Mouse (Mus musculus) ovary, postnatal 36 days (tissue): ENCODE measurements around the gene Cmtm7.
"Not testable (repeated sequence)": the region's sequence is repeated elsewhere in the genome, so short reads cannot be mapped to it uniquely, and the experiment has no call there.

Source experiments
- DNase-seq: peaks from one replicate; pipeline ENCODE4 v3.0.0; 2022; ENCODE audit warnings: low spot score, mixed read lengths

Cmtm7 gene

GRCm38 (mm10) chr9:114761848-114762247 lies 19.8 kb downstream of the Cmtm7 start:
- no peak for DNase-seq

DNA sequence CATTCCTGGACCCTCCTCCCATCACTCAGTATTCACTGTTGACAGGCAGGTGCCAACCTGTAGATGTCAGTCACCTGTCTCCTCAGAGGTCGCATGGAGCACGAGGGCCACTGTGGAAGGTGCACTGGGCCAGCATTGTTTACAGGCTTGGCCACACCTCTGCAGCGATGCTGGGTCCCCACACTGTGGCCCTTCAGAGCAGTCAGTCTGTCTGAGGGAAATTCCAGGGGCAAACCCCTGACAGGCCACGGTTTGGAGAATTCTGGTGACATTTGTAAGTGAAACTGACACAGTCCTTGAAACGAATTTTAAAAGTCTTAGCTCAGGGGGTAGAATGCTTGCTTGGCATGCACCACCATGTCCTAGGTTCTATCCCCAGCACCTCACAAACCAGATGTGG lies 21.3 kb downstream of the Cmtm7 start:
- DNase-seq, result no peak

GRCm38 (mm10) chr9:114759886-114760285 lies 21.8 kb downstream of the Cmtm7 start:
- DNase-seq, result no peak

- no peak for DNase-seq
These were observed 22.9 kb downstream of the Cmtm7 start for GRCm38 (mm10) chr9:114758801-114759200.

GRCm38 (mm10) chr9:114758272-114758671 lies 23.4 kb downstream of the Cmtm7 start:
- no peak for DNase-seq

GRCm38 (mm10) chr9:114752863-114753484 lies 28.7 kb downstream of the Cmtm7 start:
- peak; percentile 91 for DNase-seq

- DNase-seq, result no peak
These were observed 29.3 kb downstream of the Cmtm7 start for GRCm38 (mm10) chr9:114752311-114752710.

DNA sequence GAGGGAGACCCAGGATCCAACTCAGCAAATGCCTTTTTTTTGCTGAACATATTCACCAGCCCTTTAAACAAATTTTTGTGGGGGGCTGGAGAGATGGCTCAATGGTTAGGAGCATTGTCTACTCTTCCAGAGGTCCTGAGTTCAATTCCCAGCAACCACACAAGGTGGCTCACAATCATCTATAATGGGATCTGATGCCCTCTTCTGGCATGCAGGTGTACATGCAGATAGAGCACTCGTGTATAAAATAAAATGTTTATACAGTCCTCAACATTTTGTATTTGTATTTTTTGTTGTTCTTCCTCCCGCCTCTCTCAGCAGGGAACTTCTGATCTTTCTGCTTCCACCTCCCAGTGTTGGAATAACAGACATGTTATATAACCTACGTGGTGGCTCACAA lies 30.1 kb downstream of the Cmtm7 start:
- DNase-seq, result no peak

- no peak for DNase-seq
These were observed 34.2 kb downstream of the Cmtm7 start for GRCm38 (mm10) chr9:114747466-114747865.

DNA sequence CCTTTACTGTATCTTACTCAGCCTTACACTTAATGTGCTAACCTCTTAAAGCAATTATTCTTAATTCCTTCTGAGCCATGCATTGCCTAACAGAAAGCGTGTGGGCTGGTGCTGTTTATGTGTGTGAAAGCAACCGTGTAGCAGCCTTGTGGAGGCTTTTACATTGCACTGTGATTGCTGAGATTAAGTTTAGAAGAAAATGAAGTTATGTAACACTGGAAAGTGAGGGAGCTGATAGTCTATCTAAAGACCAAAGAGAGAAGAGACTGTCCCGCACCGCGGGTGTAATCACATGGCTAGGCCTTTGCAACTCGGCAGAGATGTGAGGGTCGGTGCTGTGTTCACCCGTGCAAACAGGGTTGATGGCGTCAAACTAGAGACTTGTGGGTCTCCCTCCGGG lies 34.6 kb downstream of the Cmtm7 start:
- DNase-seq, result no peak

GRCm38 (mm10) chr9:114745654-114746053 lies 36.0 kb downstream of the Cmtm7 start:
- no peak for DNase-seq

DNA sequence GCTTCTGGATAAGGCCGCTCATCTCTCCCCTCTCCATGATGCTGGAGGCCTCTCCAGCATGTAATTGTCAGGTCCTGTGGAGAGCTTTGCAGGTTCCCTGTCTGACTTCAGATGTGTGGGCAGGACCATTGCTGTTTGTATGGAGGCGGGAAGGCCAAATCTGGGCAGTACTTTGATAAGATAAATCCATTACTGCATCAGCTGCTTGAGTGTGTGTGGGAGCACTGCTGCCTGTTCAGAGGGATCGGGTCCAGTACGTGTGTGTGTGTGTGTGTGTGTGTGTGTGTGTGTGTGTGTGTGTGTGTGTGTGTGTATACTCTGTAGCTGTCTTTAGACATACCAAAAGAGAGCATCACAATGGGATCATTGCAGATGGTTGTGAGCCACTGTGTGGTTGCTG lies 36.5 kb downstream of the Cmtm7 start:
- DNase-seq, result no peak

DNA sequence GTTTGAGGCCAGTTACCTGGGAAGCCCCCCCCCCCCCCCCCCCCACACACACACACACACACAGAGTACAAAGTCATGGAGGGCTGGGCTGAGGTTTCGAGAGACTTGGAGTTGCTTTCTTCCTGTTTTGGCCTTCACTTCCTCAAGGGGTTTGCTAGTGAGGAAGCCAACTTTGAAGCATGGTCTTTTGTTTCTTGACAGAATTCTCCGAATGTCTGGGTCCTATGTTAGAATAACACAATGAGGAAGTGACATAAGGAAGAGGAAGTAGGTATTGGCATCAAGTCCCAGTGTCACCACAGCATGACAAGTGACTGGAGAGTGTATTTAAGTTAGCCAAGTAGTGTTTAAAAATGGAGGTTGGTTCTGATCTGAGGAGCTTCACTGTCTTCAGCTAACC lies 38.9 kb downstream of the Cmtm7 start:
- no peak for DNase-seq

GRCm38 (mm10) chr9:114740336-114740735 lies 41.3 kb downstream of the Cmtm7 start:
- DNase-seq, result no peak

GRCm38 (mm10) chr9:114736442-114736841 lies 45.2 kb downstream of the Cmtm7 start:
- DNase-seq, result peak; percentile 18

GRCm38 (mm10) chr9:114733238-114733637 lies 48.4 kb downstream of the Cmtm7 start:
- no peak for DNase-seq

DNA sequence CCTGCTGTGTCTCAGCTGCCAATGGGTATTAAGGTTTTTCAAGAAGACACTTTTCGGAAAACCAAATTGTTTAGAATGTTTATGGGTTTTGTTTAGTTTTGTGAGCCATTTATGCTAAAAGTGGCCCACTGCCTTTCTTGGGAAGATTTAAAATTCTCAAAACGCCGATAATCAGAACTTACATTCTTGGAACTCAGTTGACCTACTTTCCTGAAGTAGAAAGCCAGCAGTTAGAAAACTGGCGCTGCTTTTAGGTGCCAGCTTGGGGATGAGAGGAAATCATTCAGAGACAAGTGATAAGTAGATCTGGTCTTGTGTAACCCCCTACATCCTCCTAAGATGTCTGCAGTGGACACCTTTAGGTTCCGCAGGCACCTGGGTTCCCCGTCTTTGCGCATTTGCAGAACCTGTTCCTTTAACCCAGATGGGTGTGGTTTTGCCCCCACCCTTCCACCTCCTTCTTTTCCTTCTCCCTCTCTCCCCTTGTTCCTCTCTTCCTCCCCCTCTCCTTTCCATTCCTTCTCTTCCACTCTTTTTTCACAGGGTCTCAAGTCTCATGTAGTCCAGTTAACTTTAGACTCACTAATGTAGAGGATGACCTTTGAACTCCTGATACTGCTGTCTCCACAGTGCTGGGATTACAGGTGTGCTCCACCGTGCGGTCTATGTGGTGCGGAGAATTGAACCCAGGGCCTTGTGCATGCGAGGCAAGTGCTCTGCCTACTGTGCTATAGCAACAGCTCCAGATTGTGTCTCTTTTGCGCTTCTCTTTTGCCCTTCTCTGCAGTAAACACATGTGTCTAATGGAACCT lies 49.6 kb downstream of the Cmtm7 start:
- DNase-seq, result no peak

GRCm38 (mm10) chr9:114731011-114731755 lies 50.5 kb downstream of the Cmtm7 start, which contains the start of gene Cmtm6:
Gene Cmtm6, plus strand, starts transcription at chr9:114731116.
- DNase-seq, result peak; percentile 98

- no peak for DNase-seq
These were observed 51.5 kb downstream of the Cmtm7 start for GRCm38 (mm10) chr9:114729911-114730805.

- DNase-seq, result not testable (repeated sequence)
These were observed 53.2 kb downstream of the Cmtm7 start for GRCm38 (mm10) chr9:114728432-114728831.

- DNase-seq, result no peak
These were observed 54.3 kb downstream of the Cmtm7 start for GRCm38 (mm10) chr9:114727315-114727714.
